Mouse (Mus musculus) neutrophil, adult 5-6 weeks (primary cell): ENCODE measurements around the gene Map2. TPM values are rescaled to one million over a fixed set of nuclear protein-coding genes. Genes with fewer than 3 reads are reported as not detected.

Source experiments
- ATAC-seq: fragments of 151-379, 151-347 bp; 2 replicates; pipeline ENCODE4 v1.8.0; 2017; ENCODE audit warnings: mild to moderate bottlenecking, moderate TSS enrichment; ENCODE audit not compliant: insufficient number of reproducible peaks, poor library complexity, low FRiP score, severe bottlenecking; ENCODE audit errors: extremely low read depth
- total RNA-seq: library from RNA; stranded (forward); fragments of 200-1000 nt; gene quantifications from 2 replicates; pipeline ENCODE4 v1.2.3, GENCODE M21; 2017

Gene Map2
- total RNA-seq, 1 experiment from 2014 or later = 1.2 TPM

GRCm38 (mm10) chr1:66456580-66456979, 281.5 kb downstream of the Map2 start:
- ATAC-seq = no peak

GRCm38 (mm10) chr1:66457747-66458146, 282.7 kb downstream of the Map2 start:
- ATAC-seq = no peak

GRCm38 (mm10) chr1:66459394-66459793, 284.3 kb downstream of the Map2 start:
- no peak for ATAC-seq

- no peak for ATAC-seq
These were observed 285.8 kb downstream of the Map2 start for GRCm38 (mm10) chr1:66460850-66461249.

- ATAC-seq = no peak
These were observed 293.0 kb downstream of the Map2 start, which contains the start of gene Unc80 for GRCm38 (mm10) chr1:66467821-66468703. TSS of gene Unc80 (plus strand) at chr1:66468367.

GRCm38 (mm10) chr1:66468704-66469020, 293.6 kb downstream of the Map2 start:
- no peak for ATAC-seq

- no peak for ATAC-seq
These were observed 307.7 kb downstream of the Map2 start for GRCm38 (mm10) chr1:66482751-66483150.

Other genes with a start within 250 kb of the Map2 start
- not detected in 2 replicates for gene Crygf, start 248.8 kb upstream of the Map2 start, total RNA-seq